Mouse (Mus musculus): Measurements from ENCODE around the gene Gm20538.

DNA sequence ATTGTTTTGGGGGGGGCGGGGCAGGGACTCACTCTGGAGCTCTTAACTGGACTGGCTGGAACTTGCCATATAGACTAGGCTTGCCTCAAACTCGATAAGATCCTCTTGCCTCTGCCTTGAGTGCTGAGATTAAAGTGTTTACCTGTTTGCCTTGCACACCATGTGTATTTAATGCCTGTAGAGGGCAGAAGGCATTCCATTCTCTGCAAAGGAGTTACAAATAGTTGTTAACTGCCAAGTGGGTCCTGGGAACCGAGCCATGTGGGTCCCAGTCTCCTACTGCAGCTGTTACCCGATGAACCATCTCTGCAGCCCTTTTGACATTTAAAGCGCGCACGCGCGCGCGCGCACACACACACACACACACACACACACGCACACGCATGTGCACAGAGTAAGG, 11.4 kb upstream of the Gm20538 start:
- no peak for TF ChIP-seq EP300 (IDR thresholded peaks at IDR 0.05; ENCODE audit: insufficient read depth, low read depth, low read length)
- TF ChIP-seq CTCF (IDR thresholded peaks at IDR 0.05): no peak
- no peak for TF ChIP-seq POLR2A (IDR thresholded peaks at IDR 0.05; ENCODE audit: insufficient read depth, low read depth, low read length)
